Mouse (Mus musculus) cerebellum, postnatal 25 days (tissue): ENCODE data around the gene Scarf2.
A peak's percentile ranks its signal among the peaks of the same experiment; 100 is the strongest.

Experiments
- DNase-seq, 2 experiments: peaks; one replicate each; pipeline ENCODE4 v3.0.0; 2021; ENCODE audit warnings: mixed read lengths in 2 of 2

Gene Scarf2

DNA sequence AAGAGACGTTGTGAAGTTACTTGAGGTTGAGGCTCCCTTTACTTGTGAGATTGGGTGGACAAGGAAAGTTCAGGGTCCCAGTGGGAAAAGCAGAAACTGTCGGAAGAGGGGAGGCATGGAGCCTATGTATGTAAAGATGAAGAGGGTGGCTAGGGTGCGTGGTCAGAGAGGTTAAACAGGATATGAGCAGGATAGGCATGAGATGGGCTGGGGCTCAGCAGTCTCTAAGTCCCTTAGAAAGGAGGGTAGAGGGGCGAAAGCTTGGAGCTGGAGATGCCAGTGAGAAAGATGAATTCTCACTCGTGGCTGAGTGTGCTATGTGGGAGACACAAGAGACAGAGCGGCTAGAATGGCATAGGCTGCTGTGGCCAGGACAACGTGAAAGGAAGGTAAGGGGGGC is 35.7 kb downstream of the Scarf2 start, which contains the start of gene B830017H08Rik:
Gene B830017H08Rik (plus strand): TSS at position 301 of the 400 bp plus-strand sequence.
- DNase-seq = no peak

DNA sequence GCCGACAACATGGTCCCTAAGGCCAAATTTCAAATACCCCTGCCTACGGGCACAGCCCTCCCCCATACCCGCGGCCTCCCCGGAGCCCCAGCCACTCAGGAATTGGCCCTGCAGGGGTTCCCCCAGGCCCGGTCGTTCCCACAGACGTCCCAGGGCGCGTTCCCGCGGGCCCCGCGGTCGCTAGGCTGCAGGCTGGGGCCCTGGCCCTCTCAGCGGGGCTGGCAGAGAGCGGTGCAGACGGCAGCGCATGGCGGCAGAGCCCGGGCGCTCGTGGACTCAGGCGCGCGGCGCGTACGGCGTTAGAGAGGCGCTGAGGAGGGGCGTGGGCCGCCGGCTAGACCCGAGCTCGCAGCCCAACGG is 36.2 kb downstream of the Scarf2 start:
- DNase-seq = peak; percentile 78 to 84

GRCm38 (mm10) chr16:17833681-17834399 is 36.8 kb downstream of the Scarf2 start:
- DNase-seq = peak; percentile 84

GRCm38 (mm10) chr16:17834543-17834942 is 37.5 kb downstream of the Scarf2 start:
- DNase-seq = no peak

DNA sequence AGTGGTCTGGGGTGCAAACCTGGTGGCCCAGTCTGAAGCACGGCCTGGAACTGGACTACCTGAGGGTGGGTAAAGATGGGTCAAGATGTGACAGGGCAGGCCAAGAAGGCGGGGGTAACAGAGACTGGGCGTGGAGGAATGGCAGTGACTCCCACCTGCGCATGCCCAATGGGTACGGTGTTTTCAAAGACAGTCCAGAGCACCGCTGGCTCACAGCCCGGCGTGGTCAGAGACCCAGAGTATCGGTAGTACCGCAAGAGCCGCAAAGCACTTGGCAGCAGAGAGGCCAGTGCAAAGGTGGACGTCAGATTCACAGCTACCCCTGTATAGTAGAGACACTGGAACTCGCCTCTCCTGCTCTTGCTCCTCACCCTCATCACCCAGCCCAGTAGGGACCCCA is 38.4 kb downstream of the Scarf2 start:
- peak; percentile 35 to 53 for DNase-seq

- DNase-seq = no peak
Observed at GRCm38 (mm10) chr16:17838051-17838450, 41.0 kb downstream of the Scarf2 start, which contains the start of gene Car15. Gene Car15 (minus strand): TSS chr16:17838364.

GRCm38 (mm10) chr16:17839976-17840375 is 42.9 kb downstream of the Scarf2 start:
- DNase-seq = peak; percentile 82 to 86

DNA sequence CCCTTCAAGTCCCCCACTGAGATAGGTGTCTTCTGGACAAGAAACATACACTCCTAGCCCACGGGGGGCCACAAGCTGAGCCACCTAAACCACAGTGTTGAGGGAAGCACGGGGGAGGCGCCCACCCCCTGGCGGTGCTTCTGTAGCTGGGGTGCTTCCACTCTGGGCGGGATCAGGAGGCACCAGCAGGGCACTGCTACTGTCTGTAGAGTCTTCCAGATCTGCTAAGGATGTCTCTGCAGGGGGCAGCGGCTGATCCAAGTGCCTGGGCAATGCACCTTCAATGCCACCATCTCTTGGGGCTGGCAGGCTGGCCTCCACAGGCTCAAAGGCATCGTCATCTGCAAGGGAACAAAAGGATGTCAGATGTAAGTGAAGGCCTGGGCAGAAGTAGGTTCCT is 45.4 kb downstream of the Scarf2 start:
- DNase-seq = peak; percentile 63 to 72

- DNase-seq = peak; percentile 71 to 73
Observed at GRCm38 (mm10) chr16:17843701-17844365, 46.8 kb downstream of the Scarf2 start.

- DNase-seq = no peak
Observed at GRCm38 (mm10) chr16:17848431-17848830, 51.3 kb downstream of the Scarf2 start.

GRCm38 (mm10) chr16:17848928-17849327 is 51.8 kb downstream of the Scarf2 start:
- peak; percentile 63 to 78 for DNase-seq

GRCm38 (mm10) chr16:17849486-17849885 is 52.4 kb downstream of the Scarf2 start:
- DNase-seq = peak in 1 of 2 experiments; percentile 23

- DNase-seq = peak in 1 of 2 experiments; percentile 50
Observed at GRCm38 (mm10) chr16:17851331-17851730, 54.2 kb downstream of the Scarf2 start.

GRCm38 (mm10) chr16:17851860-17852259 is 54.8 kb downstream of the Scarf2 start:
- peak; percentile 91 for DNase-seq

- peak in 1 of 2 experiments; percentile 22 for DNase-seq
Observed at GRCm38 (mm10) chr16:17853263-17853662, 56.2 kb downstream of the Scarf2 start.

GRCm38 (mm10) chr16:17857157-17857556 is 60.1 kb downstream of the Scarf2 start:
- no peak for DNase-seq
